Mouse (Mus musculus): Measurements from ENCODE around the gene Ascc1. TPM values are rescaled to one million over a fixed set of nuclear protein-coding genes. Genes with fewer than 3 reads are reported as not detected.
"Not testable (repeated sequence)": the region's sequence is repeated elsewhere in the genome, so short reads cannot be mapped to it uniquely, and the experiment has no call there.

The Ascc1 gene
- total and polyA plus RNA-seq, 3 experiments: 17.0 to 37.9 TPM; not detected in 1

GRCm38 (mm10) chr10:60134201-60134600, 131.6 kb downstream of the Ascc1 start:
- 0 out of 4 replicates have a peak, but pooled peaks cover 0 to 3% of the 10 kb centered on the region in 2 experiments for H3K4me1 ChIP-seq (ENCODE audit: control insufficient read depth in 1 of 2, insufficient read depth in 2 of 2, low read length in 2 of 2)
- H3K36me3 ChIP-seq (ENCODE audit: control insufficient read depth in 1 of 2, insufficient read depth in 2 of 2, low read length in 2 of 2): no peaks in the 10 kb centered on the region
- H3K79me2 ChIP-seq (ENCODE audit: control insufficient read depth, insufficient read depth, low read length, poor library complexity): no peaks in the 10 kb centered on the region
- no peak for DNase-seq (ENCODE audit: low read depth, low spot score)
- H3K9me3 ChIP-seq (replicated peaks; ENCODE audit: insufficient read depth, low read length): no peaks in the 10 kb centered on the region
- TF ChIP-seq SMC3 (IDR thresholded peaks at IDR 0.05; ENCODE audit: low read depth, low read length): no peak
- no peak for TF ChIP-seq TBP (IDR thresholded peaks at IDR 0.05; ENCODE audit: low read depth, low read length)
- no peak for TF ChIP-seq MAX (IDR thresholded peaks at IDR 0.05; ENCODE audit: low read length)
- TF ChIP-seq POLR2A (IDR thresholded peaks at IDR 0.05; ENCODE audit: control insufficient read depth in 1 of 2, insufficient read depth in 1 of 2, low read depth in 1 of 2, low read length in 2 of 2, poor library complexity in 1 of 2): no peak
- no peak for TF ChIP-seq MEF2A (IDR thresholded peaks at IDR 0.05; ENCODE audit: extremely low read depth, insufficient replicate concordance, low read depth, low read length, poor library complexity, severe bottlenecking)
- no peak for TF ChIP-seq ETS1 (IDR thresholded peaks at IDR 0.05; ENCODE audit: low read depth, low read length)
- TF ChIP-seq EP300 (IDR thresholded peaks at IDR 0.05; ENCODE audit: low read depth in 1 of 2, low read length in 2 of 2): no peak
- TF ChIP-seq MAZ (IDR thresholded peaks at IDR 0.05; ENCODE audit: low read depth, low read length): no peak
- no peak for TF ChIP-seq ZC3H11A (IDR thresholded peaks at IDR 0.05; ENCODE audit: low read depth, low read length)
- TF ChIP-seq NELFE (IDR thresholded peaks at IDR 0.05; ENCODE audit: low read depth, low read length): no peak
- no peak for TF ChIP-seq MYC (IDR thresholded peaks at IDR 0.05; ENCODE audit: low read depth, low read length)
- TF ChIP-seq E2F4 (IDR thresholded peaks at IDR 0.05; ENCODE audit: borderline replicate concordance, low read depth, low read length): no peak
- no peak for TF ChIP-seq TAL1 (IDR thresholded peaks at IDR 0.05; ENCODE audit: low read length)
- no peak for TF ChIP-seq USF1 (IDR thresholded peaks at IDR 0.05; ENCODE audit: low read depth, low read length)
- no peak for TF ChIP-seq ZKSCAN1 (IDR thresholded peaks at IDR 0.05; ENCODE audit: low read depth, low read length)
- TF ChIP-seq USF2 (IDR thresholded peaks at IDR 0.05; ENCODE audit: borderline replicate concordance in 1 of 2, insufficient read depth in 1 of 2, low read depth in 1 of 2, low read length in 2 of 2): no peak
- TF ChIP-seq MAFK (IDR thresholded peaks at IDR 0.05; ENCODE audit: borderline replicate concordance, low read depth, low read length): no peak
- TF ChIP-seq CHD1 (IDR thresholded peaks at IDR 0.05; ENCODE audit: low read depth, low read length): no peak
- no peak overlapping the region for H3K4me3 ChIP-seq (ENCODE audit: control insufficient read depth in 1 of 2, insufficient read depth in 1 of 2, low read depth in 2 of 2, low read length in 2 of 2)
- H3K9ac ChIP-seq (ENCODE audit: control insufficient read depth, low read depth, low read length, poor library complexity, severe bottlenecking): no peak overlapping the region
- H3K27ac ChIP-seq (ENCODE audit: control insufficient read depth, low read depth, low read length): no peak overlapping the region
- H3K27me3 ChIP-seq (ENCODE audit: control insufficient read depth in 1 of 2, insufficient read depth in 2 of 2, low read length in 2 of 2): no peaks in the 10 kb centered on the region

- not testable (repeated sequence) for H3K36me3 ChIP-seq (ENCODE audit: control insufficient read depth in 1 of 2, insufficient read depth in 2 of 2, low read length in 2 of 2); DNase-seq (ENCODE audit: low read depth, low spot score); H3K9me3 ChIP-seq (replicated peaks; ENCODE audit: insufficient read depth, low read length); H3K4me1 ChIP-seq (ENCODE audit: control insufficient read depth in 1 of 2, insufficient read depth in 2 of 2, low read length in 2 of 2); H3K27ac ChIP-seq (ENCODE audit: control insufficient read depth, low read depth, low read length); H3K27me3 ChIP-seq (ENCODE audit: control insufficient read depth in 1 of 2, insufficient read depth in 2 of 2, low read length in 2 of 2); H3K9ac ChIP-seq (ENCODE audit: control insufficient read depth, low read depth, low read length, poor library complexity, severe bottlenecking); H3K79me2 ChIP-seq (ENCODE audit: control insufficient read depth, insufficient read depth, low read length, poor library complexity); H3K4me3 ChIP-seq (ENCODE audit: control insufficient read depth in 1 of 2, insufficient read depth in 1 of 2, low read depth in 2 of 2, low read length in 2 of 2)
- peak in 2 of 3 experiments; percentile 8 to 19; a peak in 1 of 6 replicates for TF ChIP-seq CTCF (IDR thresholded peaks at IDR 0.05 in 2 of 3, conservative IDR thresholded peaks at IDR 0.05 in 1 of 3; ENCODE audit: control insufficient read depth in 1 of 3, insufficient read depth in 1 of 3, low read depth in 2 of 3, low read length in 3 of 3, poor library complexity in 1 of 3, severe bottlenecking in 1 of 3)
These were observed 133.4 kb downstream of the Ascc1 start for GRCm38 (mm10) chr10:60136010-60136409.
